Mouse (Mus musculus): ENCODE measurements at regions not wholly inside any gene's neighbourhood (a gene's known extent, or its start where the extent isn't known, plus 50 kb on each side); places are given as distances from the start of the nearest gene placed in this dataset.

- peak; percentile 90 for ATAC-seq (replicated peaks; ENCODE audit: low FRiP score, poor library complexity, severe bottlenecking)
These were observed 161.7 kb downstream of the Vegfc start for GRCm38 (mm10) chr8:54239106-54239505.

DNA sequence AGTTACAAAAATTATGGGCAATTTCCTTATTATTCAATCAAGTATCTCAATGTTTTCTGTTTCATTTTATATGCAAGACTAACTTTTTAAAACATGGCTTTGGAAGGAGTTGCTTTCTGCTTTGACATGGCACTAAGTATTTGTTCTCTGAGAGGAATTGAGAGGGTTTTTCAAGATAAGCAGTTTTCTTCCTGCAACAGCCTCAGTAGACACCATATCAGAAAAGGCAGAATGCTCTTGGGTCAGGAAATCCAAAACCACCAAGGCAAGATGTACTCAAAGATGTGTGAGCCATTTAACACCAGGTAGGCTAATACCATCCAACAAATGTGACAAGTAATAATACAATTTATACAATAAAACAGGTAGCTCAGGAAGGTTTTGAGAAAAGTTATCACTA lies 178.0 kb downstream of the Vegfc start:
- no peak for ATAC-seq (replicated peaks; ENCODE audit: low FRiP score, poor library complexity, severe bottlenecking)

GRCm38 (mm10) chr8:54270110-54270509 lies 192.7 kb downstream of the Vegfc start:
- ATAC-seq (replicated peaks; ENCODE audit: low FRiP score, poor library complexity, severe bottlenecking): no peak

DNA sequence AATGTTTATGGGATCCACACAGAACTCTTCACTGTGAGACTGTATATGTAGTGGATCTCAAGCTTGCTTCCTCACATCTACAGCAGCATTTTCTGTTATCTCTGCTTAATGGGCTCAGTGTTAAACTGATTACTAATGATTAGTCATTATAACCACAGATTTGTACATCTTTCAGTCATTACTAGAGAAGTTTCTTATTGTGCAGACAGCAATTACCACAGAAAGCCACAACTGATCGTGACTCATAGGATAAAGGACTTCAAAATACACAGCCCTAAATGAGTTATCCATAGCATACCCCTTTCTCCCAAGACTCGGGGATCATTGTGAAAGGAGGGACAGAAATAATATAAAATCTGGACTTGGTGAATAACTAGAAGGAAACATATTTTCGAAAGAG lies 195.7 kb downstream of the Vegfc start:
- ATAC-seq (replicated peaks; ENCODE audit: low FRiP score, poor library complexity, severe bottlenecking): no peak

DNA sequence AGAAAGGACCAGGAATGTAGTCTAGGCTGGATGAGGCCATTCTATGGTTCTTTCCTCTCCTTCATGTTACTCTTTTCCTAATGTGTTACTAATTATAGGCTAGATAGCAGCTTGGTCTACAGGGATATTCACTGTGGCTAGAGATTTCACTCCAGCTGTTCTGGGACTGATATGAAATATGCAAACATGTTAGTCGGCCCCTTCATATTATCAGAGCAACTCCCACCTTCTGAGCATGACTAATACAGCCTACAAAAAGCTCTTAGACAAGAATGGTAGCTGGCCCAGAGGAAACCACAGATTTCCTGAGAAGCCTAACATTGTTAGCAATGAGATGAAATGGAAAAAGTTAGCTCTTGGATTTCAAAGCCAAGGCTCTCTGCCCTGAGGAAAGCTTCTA lies 198.1 kb downstream of the Vegfc start:
- ATAC-seq (replicated peaks; ENCODE audit: low FRiP score, poor library complexity, severe bottlenecking): no peak

Data from erythroid progenitor cell, adult 5-6 weeks (primary cell).